Mouse (Mus musculus): ENCODE results near the gene Trex1.

DNA sequence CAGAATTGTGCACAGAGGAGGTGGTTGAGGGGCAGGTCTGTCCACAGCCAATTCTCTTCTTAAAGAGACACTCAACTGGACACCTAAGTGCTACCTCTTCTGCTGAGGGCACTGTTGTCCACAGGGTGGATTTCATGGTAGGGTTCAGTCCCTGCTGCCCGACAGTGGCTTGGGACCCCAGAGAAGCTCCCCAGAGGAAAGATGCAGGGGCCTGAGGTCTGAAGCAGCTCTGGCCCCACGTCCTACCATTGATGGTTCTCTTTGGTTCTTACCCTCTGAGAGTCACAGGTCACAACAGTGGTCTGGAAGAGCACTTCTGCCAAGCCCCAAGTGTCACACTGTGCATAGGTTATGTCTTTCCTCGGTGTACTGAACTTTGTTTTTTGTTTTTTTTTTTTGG is 6.2 kb downstream of the Trex1 start:
- no peak for TF ChIP-seq POLR2AphosphoS2 (IDR thresholded peaks at IDR 0.05; ENCODE audit: insufficient read length, low read depth)
- no peak for TF ChIP-seq MYOD1 (IDR thresholded peaks at IDR 0.05; ENCODE audit: control insufficient read depth in 1 of 3, insufficient read length in 2 of 3, low read depth in 2 of 3)
- no peak for TF ChIP-seq POLR2A (IDR thresholded peaks at IDR 0.05; ENCODE audit: insufficient read length, low read depth)
- no peak for TF ChIP-seq SRF (IDR thresholded peaks at IDR 0.05; ENCODE audit: control insufficient read depth, insufficient read length, low read depth)
- TF ChIP-seq CEBPB (IDR thresholded peaks at IDR 0.05; ENCODE audit: insufficient read depth, poor library complexity, severe bottlenecking) = no peak
- no peak for TF ChIP-seq MAX (IDR thresholded peaks at IDR 0.05; ENCODE audit: low read depth)
- no peak for TF ChIP-seq REST (IDR thresholded peaks at IDR 0.05; ENCODE audit: insufficient read depth, insufficient read length)
- no peak for TF ChIP-seq MYOG (IDR thresholded peaks at IDR 0.05; ENCODE audit: control insufficient read depth in 1 of 3, insufficient read depth in 1 of 3, insufficient read length in 2 of 3, low read depth in 2 of 3)
- no peak for TF ChIP-seq E2F4 (IDR thresholded peaks at IDR 0.05; ENCODE audit: insufficient read depth)

All from myocyte (in vitro differentiated cells).